Mouse (Mus musculus) cerebellum, adult 18-20 months (tissue): ENCODE data around the gene Olfr65.

Source experiments
- DNase-seq, 2 experiments: peaks; one replicate each; pipeline ENCODE4 v3.0.0; 2021

The Olfr65 gene

DNA sequence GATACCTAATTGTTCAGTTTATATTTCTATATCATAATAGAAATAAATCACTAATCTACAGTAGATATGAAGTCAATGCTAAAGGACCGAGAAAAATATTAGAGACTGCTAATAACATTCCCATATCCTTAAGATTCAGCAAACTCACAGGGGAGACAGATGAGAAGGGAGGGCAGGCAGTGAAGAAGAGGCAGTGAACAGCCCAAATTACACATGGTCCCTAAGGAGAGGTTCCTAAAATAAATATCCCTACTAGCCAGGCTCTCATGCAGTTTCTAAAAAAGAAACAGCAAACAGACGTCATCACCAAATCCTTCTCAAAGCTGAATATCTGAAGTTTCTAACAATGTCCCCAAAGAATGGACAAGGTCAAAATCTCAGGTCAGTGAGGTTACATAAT, at the start of gene Olfr65:
Olfr65 (plus strand) TSS at position 301 of the 400 bp plus-strand sequence.
- no peak for DNase-seq

DNA sequence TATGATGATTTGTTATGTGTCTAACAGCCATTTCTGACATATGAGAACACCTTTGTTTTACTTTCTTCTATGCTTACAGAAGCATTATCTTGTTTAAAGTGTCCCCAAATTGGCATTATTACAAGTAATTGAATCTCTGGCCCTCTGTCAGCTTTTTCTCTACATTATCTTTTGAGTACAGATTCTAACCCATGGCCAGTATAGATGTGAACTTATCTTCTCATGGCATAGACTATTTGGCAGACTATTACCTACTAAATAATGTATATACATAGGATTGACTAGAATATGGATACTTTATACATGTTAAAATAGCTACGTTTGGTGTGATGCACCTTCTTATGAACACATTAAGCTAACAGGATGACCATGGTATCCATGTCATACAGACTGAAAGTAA, 48.6 kb upstream of the Olfr65 start:
- no peak for DNase-seq

DNA sequence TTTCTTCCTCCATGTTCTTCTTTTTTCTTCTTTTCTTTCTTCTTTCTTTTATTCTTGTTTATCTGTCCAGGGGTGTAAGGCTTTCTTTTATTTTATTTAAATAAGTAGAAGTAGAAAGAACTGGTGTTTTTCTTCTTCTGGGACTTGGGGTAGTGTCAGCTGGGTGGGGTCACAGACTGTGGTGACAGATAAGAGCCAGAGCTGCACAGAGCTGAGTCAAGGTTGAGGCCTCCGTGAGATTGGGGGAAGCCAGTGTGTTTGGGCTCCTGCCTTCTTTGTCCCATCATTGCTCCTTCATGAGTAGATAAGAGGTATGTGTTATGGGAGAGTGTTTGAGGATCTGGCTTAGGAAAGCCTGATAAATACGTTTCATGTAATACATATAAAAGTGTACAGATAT, 44.2 kb upstream of the Olfr65 start:
- DNase-seq, result no peak

DNA sequence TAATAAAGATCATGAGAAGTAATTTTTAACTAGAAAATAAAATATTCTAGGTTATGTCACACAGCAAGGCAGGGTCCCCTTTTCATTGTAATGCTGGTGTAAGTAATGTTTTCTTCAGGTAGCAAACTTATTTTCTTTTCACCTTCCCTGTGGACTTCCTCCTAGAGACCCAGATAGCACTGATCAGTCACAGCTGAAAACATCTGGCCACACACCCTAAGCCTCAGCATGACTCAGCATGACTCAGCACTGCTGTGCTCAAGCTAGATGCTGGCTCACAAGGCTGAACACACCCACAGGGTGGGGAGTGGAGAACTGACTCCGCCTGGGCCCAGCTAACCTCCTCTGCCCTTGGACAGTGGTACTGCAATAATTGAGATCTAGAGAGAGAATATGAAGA, 42.4 kb upstream of the Olfr65 start:
- DNase-seq, result no peak

DNA sequence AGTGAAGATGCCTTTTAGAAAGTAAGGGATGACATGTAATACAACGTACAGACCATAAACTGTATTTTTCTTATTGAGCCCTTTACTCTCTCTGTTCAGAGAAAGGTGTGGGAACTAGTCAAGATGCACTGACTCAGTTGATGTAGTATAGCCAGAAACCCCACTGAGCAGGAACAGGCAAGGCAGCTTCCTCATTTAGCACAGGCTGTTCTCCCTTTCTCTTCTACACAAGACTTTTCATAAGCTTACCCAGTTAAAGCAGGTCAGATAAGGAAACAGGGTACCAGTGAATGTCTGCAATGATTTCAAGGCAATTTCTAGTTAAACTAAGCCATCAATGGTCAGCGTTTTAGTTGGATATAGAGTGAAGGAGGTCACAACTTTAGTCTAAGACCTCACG, 41.8 kb upstream of the Olfr65 start:
- DNase-seq, result no peak

DNA sequence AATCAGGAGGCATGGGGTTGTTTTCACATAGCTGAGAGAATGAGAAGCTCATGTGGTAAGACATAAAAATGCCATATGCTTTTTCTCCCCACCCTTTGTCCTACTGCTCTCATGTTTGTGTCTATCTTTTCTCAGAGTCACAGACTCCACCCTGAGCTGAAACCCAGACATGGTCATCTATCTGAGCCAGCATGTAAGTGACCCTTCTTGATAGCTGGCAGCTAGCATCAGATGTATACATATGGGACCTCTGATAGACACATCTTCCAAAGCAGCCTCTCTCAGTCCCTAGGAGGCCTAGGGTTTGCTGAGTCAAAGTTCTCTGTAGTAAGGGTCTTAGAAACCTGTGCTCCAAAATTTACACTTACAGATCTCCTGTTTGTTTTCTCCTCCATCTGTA, 37.6 kb upstream of the Olfr65 start:
- DNase-seq, result no peak

- DNase-seq, result no peak
Measured at GRCm38 (mm10) chr7:103870667-103871066, 32.6 kb upstream of the Olfr65 start.

DNA sequence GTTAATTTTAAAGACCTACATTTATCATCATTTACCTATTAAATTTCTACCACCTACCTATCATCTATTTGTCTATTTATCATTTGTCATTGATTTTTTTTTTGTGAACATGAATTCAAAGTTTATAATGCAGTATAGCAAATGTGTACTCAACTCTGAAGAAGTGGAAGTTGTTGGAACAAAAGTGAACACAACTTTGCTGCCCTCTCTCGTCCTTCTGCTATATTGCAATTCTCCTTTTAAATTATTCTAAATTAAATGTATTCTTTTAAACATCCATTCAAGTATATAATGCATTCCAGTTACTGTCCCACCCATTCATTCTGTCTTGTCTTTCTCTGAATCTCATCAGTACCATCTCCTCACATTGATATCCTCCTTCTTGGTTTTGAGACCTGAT, 30.2 kb upstream of the Olfr65 start:
- DNase-seq, result no peak

DNA sequence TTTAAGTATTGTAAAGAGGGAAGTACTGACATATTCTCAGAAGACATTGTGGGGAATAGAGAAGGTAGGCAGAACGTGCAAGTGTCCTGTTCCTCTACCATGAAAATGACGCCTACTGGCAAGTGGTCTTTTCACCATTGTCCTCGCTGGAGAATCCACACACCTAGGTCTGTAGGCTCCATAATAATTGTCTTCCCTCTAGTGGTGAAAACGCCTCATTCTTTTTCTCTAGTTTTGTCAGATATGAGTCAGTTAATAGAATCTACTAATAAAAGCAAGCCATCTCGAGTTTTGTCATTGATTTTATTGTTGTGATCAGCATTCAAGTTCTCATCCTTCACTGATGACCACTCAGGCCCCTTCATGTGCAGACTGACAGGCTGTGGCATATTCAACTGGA, 28.8 kb upstream of the Olfr65 start:
- no peak for DNase-seq

- DNase-seq, result no peak
Measured at GRCm38 (mm10) chr7:103877093-103877492, 26.2 kb upstream of the Olfr65 start.

GRCm38 (mm10) chr7:103886152-103886551, 17.1 kb upstream of the Olfr65 start, which contains the start of gene Olfr66:
TSS of gene Olfr66 (minus strand) at chr7:103886252.
- DNase-seq, result no peak

DNA sequence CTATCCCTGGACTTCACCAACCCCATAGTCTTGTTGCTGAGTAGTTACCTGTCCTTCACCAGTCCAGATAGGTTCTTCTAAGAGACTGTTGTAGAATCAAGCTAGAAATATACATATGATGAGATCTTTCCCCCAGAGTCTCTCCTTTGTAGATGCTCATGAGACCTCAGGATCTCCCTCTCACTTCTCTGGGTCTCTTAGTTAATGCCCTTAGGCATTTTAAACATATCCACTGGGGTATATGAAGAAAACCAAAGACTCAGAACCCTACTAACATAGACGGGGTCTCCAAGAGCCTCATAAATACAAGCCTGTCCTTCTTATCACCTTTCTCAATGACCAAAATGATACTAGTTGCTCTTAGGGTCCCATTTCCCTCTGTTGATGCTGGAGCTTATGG, 8.9 kb upstream of the Olfr65 start, which contains the start of gene Olfr64:
Olfr64 (minus strand) TSS at position 101 of the 400 bp plus-strand sequence.
- DNase-seq, result no peak

DNA sequence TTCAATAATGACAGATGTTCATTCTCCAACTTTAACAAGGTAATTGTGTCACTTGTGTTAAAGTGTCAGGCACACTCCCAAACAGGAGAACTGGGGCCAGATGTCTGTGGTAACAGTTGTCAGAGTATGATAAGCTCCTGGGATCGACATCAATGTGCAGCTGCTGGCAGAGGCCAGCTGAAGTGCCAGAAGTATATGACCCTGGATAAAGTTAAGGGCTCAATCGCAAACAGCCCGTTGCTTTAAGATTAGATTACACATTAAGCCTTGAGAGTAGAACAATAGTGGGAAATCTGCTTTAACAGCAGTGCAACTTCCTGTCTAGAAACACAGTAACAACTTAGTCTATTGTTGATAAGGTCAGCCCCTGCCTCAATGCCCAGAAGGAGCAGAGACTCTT, 6.8 kb downstream of the Olfr65 start:
- no peak for DNase-seq

GRCm38 (mm10) chr7:103912969-103913511, 9.8 kb downstream of the Olfr65 start:
- DNase-seq, result no peak

GRCm38 (mm10) chr7:103915338-103915737, 12.1 kb downstream of the Olfr65 start:
- DNase-seq, result no peak

DNA sequence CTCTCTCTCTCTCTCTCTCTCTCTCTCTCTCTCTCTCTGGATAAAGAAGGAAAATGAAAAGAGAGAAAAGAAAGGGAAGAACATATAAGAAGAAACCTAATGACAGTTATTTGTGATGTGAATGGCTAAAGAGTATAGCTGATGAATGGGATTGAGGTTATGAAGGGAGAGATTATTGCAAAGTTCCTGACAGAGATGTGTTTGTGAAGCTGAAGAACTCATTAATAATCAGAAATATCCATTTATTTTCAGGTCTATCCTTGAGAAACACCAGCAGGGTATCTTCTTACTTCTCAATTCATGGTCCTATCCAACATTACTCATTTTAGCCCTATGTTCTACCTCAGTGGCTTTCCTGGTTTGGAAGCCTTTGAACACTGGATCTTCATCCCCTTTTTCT, 25.2 kb downstream of the Olfr65 start, which contains the start of gene Olfr631:
Olfr631 (plus strand) TSS at position 301 of the 400 bp plus-strand sequence.
- DNase-seq, result no peak

DNA sequence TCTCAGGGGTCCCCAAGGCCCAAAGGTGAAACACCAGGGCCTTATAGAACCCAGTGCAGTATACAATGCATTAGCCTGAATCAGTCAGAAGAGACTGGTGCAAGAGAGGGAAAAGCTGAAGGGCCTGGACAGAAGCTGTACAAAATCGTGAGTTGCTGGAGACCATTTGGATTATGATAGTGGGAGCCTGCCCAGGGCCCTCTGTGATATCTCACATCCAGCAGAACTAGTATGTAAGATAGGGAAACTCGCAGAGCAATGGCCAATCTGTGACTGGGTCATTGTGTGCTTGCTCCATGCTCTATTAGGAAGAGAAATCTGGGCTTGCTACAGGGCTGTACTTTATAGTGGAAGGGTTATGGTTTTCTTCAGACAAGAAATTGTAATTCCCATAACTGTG, 31.0 kb downstream of the Olfr65 start, which contains the start of gene Olfr632:
Olfr632 (plus strand) TSS at position 84 of the 400 bp plus-strand sequence.
- no peak for DNase-seq

- DNase-seq, result no peak
Measured at GRCm38 (mm10) chr7:103942730-103943129, 39.4 kb downstream of the Olfr65 start.

- no peak for DNase-seq
Measured at GRCm38 (mm10) chr7:103944137-103944536, 40.9 kb downstream of the Olfr65 start, which contains the start of gene Olfr633. TSS of gene Olfr633 (plus strand) at chr7:103944437.
